Mouse (Mus musculus) erythroblast, embryonic 14.5 days (primary cell): ENCODE data around the gene Cnn1.

Source experiments
- GATA1 ChIP-seq: IDR thresholded peaks from 2 replicates; pipeline ENCODE4 v1.6.1; 2012; ENCODE audit warnings: low read length, inconsistent platforms, mixed read lengths
- TAL1 ChIP-seq: IDR thresholded peaks from 3 replicates; pipeline ENCODE4 v1.6.1; 2012; ENCODE audit warnings: low read length, inconsistent platforms, mixed read lengths

DNA sequence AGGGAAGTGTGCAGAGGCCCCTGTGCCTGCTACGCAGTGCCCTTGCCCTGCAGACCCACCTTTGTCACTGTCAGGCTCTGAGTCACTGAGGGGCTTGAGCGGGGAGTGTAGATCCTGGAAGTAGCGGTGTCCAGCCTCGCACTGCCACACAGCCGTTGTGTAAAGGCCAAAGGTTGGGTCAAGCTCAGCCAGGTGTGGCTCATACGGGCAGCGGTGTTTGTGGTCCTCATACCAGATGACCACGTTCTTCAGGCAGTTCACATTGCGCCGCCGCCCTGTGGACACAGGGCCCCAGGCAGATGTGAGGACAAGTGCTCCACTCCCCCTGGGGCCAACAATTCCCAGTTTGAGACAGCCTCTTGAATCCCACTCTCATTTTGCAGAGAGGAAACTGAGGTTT is 33.4 kb upstream of the Cnn1 start:
- no peak for TF ChIP-seq TAL1
- no peak for TF ChIP-seq GATA1
